Mouse (Mus musculus) kidney, adult 9 months (tissue): ENCODE results near the gene Paxx.

Source experiments
- DNase-seq: peaks from one replicate; pipeline ENCODE4 v3.0.0; 2022

Gene Paxx

GRCm38 (mm10) chr2:25480541-25480940 lies 19.6 kb upstream of the Paxx start:
- DNase-seq: no peak

GRCm38 (mm10) chr2:25479551-25480311 lies 18.8 kb upstream of the Paxx start:
- DNase-seq: no peak

- DNase-seq: peak; percentile 72
These were observed 17.2 kb upstream of the Paxx start for GRCm38 (mm10) chr2:25477967-25478675.

GRCm38 (mm10) chr2:25477541-25477940 lies 16.6 kb upstream of the Paxx start:
- DNase-seq: no peak

GRCm38 (mm10) chr2:25472550-25472949 lies 11.7 kb upstream of the Paxx start:
- no peak for DNase-seq

- no peak for DNase-seq
These were observed 9.1 kb upstream of the Paxx start, which contains the start of gene Ptgds for GRCm38 (mm10) chr2:25469969-25470368. Gene Ptgds, minus strand, starts transcription at chr2:25470046.

GRCm38 (mm10) chr2:25468962-25469915 lies 8.3 kb upstream of the Paxx start:
- peak; percentile 50 for DNase-seq

- DNase-seq: no peak
These were observed 6.9 kb upstream of the Paxx start for GRCm38 (mm10) chr2:25467606-25468303.

- no peak for DNase-seq
These were observed 5.1 kb upstream of the Paxx start for GRCm38 (mm10) chr2:25465816-25466635.

GRCm38 (mm10) chr2:25465256-25465655 lies 4.4 kb upstream of the Paxx start:
- DNase-seq: no peak

GRCm38 (mm10) chr2:25463630-25464029 lies 2.7 kb upstream of the Paxx start:
- DNase-seq: no peak

- DNase-seq: no peak
These were observed 513 bp upstream of the Paxx start for GRCm38 (mm10) chr2:25461407-25461806.

GRCm38 (mm10) chr2:25460135-25460534 lies 759 bp downstream of the Paxx start:
- no peak for DNase-seq

- no peak for DNase-seq
These were observed 2.0 kb downstream of the Paxx start for GRCm38 (mm10) chr2:25458911-25459310.

- no peak for DNase-seq
These were observed 3.6 kb downstream of the Paxx start for GRCm38 (mm10) chr2:25457022-25457896.

GRCm38 (mm10) chr2:25456205-25456953 lies 4.5 kb downstream of the Paxx start, which contains the start of gene Clic3:
Gene Clic3, plus strand, starts transcription at chr2:25456838.
- DNase-seq: no peak

- no peak for DNase-seq
These were observed 7.9 kb downstream of the Paxx start for GRCm38 (mm10) chr2:25452951-25453350.

GRCm38 (mm10) chr2:25450853-25451647 lies 9.8 kb downstream of the Paxx start:
- peak; percentile 44 for DNase-seq

GRCm38 (mm10) chr2:25442682-25443081 lies 18.2 kb downstream of the Paxx start:
- no peak for DNase-seq
